Mouse (Mus musculus) urinary bladder, postnatal 10 days (tissue): ENCODE measurements around the gene Dusp27.

Source experiments
- DNase-seq: peaks from one replicate; pipeline ENCODE4 v3.0.0; 2022; ENCODE audit warnings: low spot score

Gene Dusp27

DNA sequence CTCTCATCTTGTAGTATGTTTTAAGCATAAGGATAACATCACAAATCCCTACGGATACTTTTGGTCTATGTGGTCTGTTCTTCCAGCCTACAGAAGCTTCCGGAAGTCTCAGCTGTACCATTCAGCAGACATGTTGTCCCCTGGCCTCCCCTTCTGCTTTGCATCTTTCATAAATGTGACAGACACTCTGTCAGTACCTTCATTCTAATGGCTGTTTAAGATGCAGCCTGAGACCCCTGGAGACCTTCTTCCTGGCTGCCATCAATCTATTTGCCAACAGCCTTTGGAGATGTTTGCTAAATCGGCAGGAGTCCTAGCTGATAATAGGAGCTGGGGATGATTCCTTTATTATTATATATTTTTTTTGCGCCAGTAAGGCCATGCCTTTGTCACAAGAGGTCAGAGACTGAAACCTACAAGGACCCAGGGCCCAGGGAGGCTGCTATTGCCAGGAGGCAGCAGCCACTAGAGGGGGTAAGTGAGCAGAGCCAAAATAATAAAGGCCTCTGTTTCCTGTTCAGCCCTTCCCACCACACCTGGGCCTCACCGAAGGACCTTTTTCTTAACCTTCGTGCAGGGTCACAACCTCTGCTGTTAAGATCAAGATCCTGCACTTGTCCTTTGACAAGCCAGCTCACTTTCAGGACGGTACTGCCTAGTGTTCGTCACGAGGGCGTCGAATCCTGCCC lies 24.7 kb downstream of the Dusp27 start:
- DNase-seq: no peak

DNA sequence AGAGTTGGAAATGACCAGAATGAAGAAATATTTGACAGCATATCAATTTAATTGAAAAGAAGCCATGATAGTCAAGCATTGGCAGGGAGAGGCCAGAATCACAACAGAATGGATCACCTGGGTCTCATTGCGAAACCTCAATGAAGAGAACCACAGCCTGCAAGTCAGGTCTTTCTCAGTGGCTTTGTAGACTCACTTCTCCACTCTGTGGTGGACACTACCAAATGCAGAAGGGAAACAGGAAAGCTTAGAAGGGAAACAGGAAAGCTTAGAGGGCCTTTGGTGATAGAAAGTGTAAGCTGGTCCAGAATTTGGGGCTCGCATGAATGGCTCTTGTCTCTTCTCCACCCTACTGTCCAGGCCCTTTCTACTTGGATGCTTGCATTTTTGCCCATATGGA lies 29.6 kb downstream of the Dusp27 start:
- DNase-seq: no peak

DNA sequence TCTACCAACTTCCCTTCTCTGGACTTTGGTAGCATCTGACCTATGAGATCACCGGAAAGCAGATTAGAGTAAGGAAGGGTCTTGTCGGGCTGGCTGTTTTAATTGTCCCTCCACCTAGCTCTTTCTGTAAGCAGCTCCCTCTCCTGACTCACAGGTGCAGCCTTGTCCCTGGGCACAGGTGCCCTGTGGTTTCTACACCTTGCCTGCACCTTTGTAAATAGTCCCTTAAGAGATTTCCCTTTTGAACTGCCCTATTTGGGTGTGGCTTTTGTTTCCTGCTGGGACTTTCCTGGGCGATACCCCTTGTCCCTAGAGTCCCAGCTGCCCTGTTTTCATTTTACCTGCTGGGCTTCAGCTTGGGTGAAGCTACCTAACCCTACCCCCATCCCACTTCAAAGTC lies 33.3 kb downstream of the Dusp27 start:
- DNase-seq: no peak

DNA sequence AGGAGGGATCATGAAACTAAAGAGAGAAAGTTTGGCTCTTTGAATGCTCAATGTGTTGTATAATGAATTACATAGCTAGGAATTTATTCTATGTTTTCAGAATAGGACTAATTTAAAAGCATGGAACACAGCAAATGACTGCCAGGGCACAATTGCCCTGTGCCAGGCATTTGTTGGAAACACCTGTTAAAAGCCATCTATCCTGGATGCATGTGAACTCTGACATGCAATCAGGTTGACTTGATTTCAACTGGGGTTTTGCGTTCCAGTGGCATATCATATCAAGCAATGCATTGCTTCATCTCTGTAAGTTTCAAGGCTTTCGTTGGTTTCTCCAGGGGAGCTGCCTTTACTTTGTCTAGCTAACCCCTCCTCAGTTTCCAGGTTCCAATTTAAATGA lies 37.4 kb downstream of the Dusp27 start:
- DNase-seq: no peak

DNA sequence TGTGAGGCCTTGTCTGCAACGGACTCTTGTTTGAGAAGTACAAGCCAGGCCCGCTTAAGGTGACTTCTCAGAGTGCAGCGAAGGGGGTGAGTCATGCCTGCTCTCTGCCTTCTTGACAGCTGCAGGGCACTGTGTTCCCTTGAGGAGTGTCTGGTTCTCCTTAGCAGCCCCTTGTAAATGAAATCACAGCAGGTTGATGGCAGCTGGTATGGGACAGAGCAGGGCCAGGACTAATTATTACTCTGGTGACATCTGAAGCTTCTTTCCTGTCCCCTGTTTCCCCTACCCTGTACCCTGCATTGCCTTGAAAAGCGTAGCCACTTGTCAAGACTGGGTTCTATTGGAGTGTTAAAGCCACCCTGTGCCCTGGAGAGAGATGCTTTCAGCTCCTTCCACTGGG lies 38.0 kb downstream of the Dusp27 start:
- no peak for DNase-seq

DNA sequence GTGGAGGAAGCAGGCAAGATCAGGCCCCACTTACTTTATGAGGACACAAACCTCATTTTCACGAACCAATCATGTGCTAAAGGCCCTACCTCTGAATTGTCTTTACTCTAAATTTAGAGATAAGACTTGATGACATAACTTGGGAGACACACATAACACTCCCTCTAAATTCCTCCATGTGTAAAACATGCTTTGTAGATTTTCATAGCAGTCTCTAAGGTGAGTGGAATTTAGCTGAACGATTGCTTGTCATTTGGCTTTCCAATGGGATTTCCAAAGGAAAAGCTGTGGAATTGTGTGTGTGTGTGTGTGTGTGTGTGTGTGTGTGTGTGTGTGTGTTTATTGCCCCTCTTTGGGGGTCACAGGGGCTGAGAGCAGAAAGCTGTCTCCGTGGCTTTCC lies 38.4 kb downstream of the Dusp27 start:
- no peak for DNase-seq

DNA sequence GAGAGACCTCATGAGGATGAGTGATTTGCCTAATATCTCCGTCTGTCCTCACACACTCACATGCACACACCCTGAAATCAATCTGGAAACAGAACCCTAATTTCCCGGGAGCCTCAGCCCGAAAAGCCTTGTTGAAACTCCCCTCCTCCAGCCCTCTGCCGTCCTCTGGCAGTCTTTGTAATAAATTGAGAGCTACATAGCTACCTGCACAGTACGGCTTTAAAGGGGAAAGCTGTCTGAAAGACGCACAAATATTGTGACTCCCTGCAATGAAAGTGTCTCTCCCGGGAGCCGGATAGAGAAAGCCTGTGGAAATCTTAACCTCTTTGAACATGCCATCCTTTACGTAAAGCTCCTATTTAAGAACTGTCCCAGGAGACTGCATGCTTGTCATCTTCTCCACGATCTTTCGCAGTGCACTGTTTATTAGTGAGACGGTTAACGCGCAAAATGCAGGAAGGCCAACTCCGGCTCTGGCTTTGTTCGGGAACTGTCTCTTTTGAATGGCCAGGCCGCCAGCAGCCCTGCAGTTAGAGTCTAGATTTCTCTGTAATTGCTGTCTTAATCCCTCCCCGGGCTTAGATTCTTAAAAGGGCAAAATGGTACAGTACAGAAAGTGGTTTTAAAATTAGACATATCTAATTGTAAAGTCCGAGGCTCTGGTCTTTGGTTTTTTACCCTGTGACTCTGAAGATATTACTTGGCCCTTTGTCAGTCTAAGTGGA lies 39.1 kb downstream of the Dusp27 start:
- no peak for DNase-seq

DNA sequence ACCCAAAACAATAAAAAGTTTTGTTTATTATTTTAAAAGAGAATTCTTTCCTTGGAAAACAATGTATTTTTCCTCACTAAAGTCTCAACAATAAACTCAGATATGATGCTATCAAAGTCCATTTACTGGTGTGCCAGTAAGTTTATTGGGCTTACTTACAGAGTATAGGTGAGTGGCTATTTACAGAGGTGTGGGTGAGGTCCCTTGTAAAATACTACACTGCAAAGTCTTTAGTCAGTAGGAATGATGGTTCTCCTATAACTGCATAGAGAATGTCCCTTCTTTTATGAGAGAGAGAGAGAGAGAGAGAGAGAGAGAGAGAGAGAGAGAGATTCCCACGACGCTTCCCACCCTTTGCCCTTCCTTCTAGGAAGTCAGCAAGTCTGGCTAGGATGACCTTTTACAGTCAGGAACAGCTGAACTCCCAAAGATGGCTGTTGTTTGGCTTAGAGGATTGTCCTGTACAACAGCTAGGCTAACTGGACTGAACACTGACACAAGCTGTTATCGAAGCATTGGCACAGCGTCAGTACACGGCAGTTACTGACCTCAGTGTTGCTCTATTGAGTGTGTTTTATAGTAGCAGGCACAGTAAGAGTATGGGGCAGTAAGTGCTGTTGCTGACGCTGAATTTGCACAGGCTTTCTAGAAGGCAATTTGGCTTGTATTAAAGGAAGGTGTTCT lies 50.5 kb downstream of the Dusp27 start:
- no peak for DNase-seq

DNA sequence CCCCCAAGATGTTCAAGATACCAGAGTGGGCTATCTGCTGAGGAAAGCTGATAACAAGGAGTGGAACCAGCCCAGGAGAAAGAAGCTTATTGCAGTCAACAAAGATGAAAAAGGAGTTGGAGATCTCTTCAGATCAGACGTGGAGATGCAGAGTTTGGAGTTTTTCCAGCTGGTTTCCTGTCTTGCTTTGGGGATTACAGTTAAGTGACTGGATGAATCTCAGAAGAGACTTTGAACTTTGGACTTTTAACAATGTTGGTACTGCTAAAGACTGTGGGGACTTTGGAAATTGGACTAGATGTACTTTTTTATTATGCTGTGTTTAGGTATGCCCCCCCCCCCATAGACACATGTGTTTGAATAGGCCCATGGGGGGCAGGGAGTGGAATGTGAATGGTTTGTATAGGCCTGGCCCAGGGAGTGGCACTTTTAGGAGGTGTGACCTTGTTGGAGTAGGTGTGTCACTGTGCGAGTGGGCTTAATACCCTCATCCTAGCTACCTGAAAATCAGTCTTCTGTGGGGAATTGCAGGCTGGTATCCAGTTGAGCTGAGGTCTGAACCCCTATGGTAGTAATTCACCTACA lies 59.8 kb downstream of the Dusp27 start:
- DNase-seq: no peak

DNA sequence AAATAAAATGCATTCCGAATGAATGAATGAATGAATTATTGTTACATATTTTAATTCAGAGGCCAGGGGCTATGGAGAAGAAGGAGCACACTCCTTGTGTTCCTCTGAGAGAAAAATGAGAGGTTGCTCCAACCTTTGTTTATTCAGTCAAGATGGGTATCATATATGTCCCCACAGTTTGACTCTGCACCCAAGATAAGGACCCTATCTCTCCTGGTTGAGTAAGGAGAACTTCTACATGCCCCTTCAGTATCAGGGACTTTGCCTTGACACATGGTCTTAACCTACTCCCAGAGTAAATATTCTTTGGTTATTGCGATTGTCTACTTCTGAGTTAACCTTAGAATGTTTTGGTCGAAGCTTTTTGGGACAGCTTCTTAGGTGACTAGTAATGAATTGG lies 63.9 kb downstream of the Dusp27 start:
- no peak for DNase-seq

DNA sequence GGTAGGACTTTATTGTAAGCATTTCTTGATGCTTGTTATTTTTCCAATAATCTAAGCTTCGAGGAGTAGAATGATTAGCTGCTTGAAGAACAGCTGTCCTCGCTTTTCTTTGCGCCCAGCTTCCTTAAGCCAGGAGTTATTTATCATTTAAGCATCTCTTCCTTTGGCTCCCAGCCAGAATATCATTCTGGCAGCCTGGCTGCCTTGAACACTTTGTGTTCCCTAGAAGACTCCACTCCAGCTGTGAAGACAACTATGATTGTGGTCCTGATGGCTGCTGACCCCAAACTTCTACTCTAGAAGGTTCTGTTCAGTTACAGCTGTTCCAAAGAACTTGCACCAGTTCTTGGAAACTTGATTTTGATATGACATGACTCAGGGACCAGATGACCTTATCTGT lies 66.2 kb downstream of the Dusp27 start:
- DNase-seq: no peak

DNA sequence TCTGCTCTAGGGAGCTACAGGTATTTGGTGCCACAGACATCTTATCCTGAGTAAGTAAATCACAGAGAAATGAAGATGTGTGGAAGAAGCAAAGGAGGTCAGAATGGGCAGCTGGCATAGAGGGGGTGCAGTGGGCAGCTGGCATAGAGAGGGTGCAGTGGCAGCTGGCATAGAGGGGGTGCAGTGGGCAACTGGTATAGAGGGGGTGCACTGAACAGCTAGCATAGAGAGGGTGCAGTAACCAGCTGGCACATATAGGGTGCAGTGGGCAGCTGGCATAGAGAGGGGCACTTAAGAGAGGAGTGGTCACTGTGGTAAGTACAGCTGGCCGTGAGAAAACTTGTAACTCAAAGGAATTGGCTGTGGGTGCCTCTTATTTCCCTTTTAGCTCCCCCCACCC lies 67.3 kb downstream of the Dusp27 start:
- no peak for DNase-seq

DNA sequence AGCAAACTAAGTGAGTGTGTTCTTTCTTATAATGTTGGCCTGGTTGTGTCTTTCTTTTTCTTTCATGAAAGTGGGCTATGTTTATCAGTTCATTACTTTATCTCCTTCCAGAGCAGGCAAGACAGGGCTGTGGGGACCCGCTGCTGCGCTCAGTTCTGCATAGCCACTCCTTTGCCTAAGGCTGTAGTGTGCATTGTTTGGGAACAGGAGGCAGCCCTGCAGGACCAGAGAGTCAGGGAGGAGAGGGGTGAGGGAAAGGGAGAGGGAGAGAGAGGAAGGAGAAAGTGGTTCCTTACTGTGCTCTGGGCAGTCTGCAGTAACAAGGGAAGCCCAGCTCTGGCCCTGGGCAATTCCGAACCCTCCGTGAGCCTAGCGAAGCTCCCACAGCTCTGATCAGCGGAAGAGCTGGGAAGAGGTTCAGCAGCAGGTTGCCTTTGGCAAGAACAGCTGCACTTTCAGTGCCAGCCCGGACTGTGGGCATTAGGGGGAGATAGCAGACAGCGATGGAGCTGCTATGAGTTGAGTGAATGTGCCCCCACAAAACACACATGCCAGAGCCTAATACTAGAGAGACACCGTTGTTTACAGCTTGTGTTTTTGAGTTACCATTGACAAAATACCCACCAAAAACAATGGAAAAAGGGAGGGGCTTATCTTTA lies 71.5 kb downstream of the Dusp27 start:
- DNase-seq: no peak

DNA sequence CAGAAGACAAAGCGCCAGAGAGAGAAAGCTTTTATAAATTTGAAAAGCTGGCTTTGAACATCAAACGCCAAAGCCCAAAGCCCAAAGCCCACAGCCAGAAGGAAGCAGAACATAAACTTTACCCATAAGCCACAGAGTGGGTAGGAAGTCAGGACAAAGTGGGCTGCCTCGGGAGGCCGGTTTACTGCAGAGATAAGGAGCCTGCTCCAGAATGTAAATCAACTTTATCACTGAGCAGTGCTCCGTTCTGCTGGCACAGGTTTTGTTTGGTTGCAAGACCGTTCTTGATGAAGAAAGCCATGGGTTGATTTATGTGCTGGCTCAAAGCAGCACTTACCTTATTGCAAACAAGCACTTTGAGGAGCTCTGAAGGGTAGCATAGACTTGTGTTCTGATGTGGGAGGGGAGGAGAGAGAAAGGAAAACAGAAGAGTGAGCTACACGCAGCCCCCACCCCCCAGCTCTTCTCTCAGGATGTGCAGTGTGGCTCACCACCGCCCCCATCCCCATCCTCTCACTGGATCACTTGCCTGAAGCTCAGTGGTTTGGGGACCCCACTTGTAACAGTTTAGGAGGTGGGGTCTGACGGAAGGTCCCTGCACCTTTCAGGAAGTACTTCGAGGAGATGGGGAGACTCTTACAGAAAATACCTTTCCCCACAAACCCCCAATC lies 74.3 kb downstream of the Dusp27 start:
- DNase-seq: no peak

DNA sequence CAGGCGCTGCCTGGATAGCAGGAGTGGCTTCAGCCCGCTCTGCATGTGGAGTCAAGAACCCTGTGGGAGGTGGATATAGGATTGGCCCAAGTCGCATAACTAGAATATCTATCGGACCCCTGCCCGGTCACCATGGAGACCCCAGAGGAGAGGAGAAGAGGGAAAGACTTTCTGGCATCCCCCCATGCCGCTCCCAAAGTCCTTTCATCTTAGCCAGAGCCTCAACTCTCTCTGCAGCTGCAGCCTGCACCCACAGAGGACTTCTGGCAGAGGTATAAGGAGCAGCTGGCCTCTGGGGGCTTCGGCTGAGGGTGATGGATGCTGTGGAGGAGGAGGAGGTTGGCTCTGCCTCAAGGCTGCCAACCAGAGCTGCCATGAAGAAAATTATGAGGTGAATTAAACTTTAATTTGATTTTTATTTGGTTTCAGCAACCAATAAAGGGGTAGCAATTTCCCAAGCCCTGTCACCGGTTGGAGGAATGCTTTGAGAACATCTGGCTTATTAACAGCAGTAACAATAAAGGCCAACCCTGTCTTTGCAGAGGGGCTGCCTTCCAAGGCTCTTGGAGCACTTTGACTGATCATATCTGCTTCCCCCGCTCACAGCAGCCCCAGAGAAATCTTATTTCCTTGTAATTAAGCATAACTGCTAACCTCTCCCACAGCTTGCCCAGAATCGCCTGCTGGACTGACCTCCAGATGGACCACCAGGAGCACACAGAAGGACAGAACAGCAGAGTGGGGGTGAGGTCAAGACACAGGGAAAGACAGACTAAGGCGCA lies 78.5 kb downstream of the Dusp27 start:
- DNase-seq: no peak

DNA sequence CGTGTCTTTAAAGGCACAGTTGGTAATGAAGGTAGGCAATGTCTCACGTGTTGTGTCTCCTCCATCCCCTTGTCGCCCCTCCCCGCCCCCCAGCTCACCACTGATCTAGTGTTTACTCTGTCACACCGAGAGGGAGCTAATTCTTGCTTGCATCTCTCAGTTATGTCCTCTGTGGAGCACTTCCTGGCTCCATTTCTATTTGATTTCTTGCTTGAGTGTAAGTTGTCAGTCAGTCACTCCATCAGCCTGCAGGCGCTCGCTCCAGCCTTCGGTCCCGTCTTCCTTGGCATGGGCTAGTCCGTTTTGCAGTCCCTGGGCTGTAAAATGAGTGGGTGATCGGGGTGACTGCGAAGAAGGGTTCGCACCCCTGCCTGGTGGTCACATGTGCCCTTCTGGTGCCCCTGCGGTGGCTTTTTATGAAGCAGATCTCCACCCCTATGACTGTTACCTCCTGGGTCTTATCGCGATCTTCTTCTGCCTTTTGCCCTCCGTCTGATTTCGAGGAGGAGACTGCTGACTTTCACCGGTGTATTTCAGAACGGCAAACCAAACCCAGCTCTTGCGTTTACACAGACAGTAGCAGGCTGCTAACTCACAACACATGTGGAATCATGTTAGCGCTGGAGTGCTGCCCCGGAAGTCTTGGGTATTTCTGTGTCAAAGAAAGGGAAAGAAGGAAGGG lies 79.4 kb downstream of the Dusp27 start:
- DNase-seq: no peak
